Mouse (Mus musculus) midbrain, embryonic 16.5 days (tissue): ENCODE results near the gene Cmas. TPM values are rescaled to one million over a fixed set of nuclear protein-coding genes. Genes with fewer than 3 reads are reported as not detected.

Experiments
- polyA plus RNA-seq: library from polyadenylated mRNA; unstranded; fragments of >200 nt; fragmentation: Nextera tagmentation; extraction: Ambion mirVana; gene quantifications from 2 replicates; pipeline ENCODE4 v1.2.1, GENCODE M21; 2015

The Cmas gene
- polyA plus RNA-seq, 1 experiment from 2014 or later = 226 TPM

Other genes starting within 250 kb of the Cmas start
- 407 and 436 TPM in 2 replicates for gene Ldhb, start 248.7 kb upstream of the Cmas start, polyA plus RNA-seq
- 14.7 and 15.4 TPM in 2 replicates for gene Kcnj8, start 185.1 kb upstream of the Cmas start, polyA plus RNA-seq
- 3.1 and 3.7 TPM in 2 replicates for gene Abcc9, start 54.4 kb upstream of the Cmas start, polyA plus RNA-seq
- 0.24 and 0.25 TPM in 2 replicates for gene Sult6b2, start 47.8 kb downstream of the Cmas start, polyA plus RNA-seq
- gene St8sia1, start 207.8 kb downstream of the Cmas start, polyA plus RNA-seq = 7.5 and 8.3 TPM in 2 replicates